Mouse (Mus musculus) intestine, embryonic 14.5 days (tissue): ENCODE measurements at regions not wholly inside any gene's neighbourhood (a gene's known extent, or its start where the extent isn't known, plus 50 kb on each side); places are given as distances from the start of the nearest gene placed in this dataset.
A peak's percentile ranks its signal among the peaks of the same experiment; 100 is the strongest.

Experiments
- ATAC-seq: fragments of 200-750 bp; cut with Nextera tagmentation; replicated peaks from 2 replicates; pipeline ENCODE4 v1.8.0; 2017; ENCODE audit warnings: low read depth, moderate number of reproducible peaks, moderate TSS enrichment, moderate library complexity; ENCODE audit not compliant: low FRiP score, low TSS enrichment
- DNase-seq: peaks from one replicate; pipeline ENCODE4 v3.0.0-alpha.2; 2018; ENCODE audit warnings: low spot score
- H3K27ac ChIP-seq: fragments of 300-500 bp; sonication (generic); 2 replicates; pipeline ENCODE4 v1.5.1; 2014; ENCODE audit warnings: low read depth, mild to moderate bottlenecking, control low read depth
- H3K27me3 ChIP-seq: fragments of 300-500 bp; sonication (generic); replicated peaks from 2 replicates; pipeline ENCODE4 v1.6.1; 2014; ENCODE audit warnings: low read length, control low read depth; ENCODE audit not compliant: control insufficient read depth, insufficient read depth
- H3K36me3 ChIP-seq: fragments of 300-500 bp; sonication (generic); 2 replicates; pipeline ENCODE4 v1.6.1; 2014; ENCODE audit warnings: low read length, control low read depth; ENCODE audit not compliant: control insufficient read depth, insufficient read depth
- H3K4me1 ChIP-seq: fragments of 300-500 bp; sonication (generic); replicated peaks from 2 replicates; pipeline ENCODE4 v1.6.1; 2014; ENCODE audit warnings: low read length, control low read depth, mixed read lengths; ENCODE audit not compliant: control insufficient read depth, insufficient read depth
- H3K4me2 ChIP-seq: fragments of 300-500 bp; sonication (generic); 2 replicates; pipeline ENCODE4 v1.6.1; 2014; ENCODE audit warnings: low read length
- H3K4me3 ChIP-seq: fragments of 300-500 bp; sonication (generic); 2 replicates; pipeline ENCODE4 v1.5.1; 2014; ENCODE audit warnings: low read depth, low read length, control low read depth, mixed read lengths
- H3K9ac ChIP-seq: fragments of 300-500 bp; sonication (generic); 2 replicates; pipeline ENCODE4 v1.6.1; 2014; ENCODE audit warnings: mild to moderate bottlenecking, low read length
- H3K9me3 ChIP-seq: fragments of 300-500 bp; sonication (generic); 2 replicates; pipeline ENCODE4 v1.6.1; 2016; ENCODE audit warnings: low read length, control low read depth; ENCODE audit not compliant: control insufficient read depth
- WGBS: fragments of 180-500 bp; shearing (Covaris S2); extraction: QIAGEN DNeasy Blood & Tissue Kit; methylation state at CpG from one replicate; pipeline ENCODE4 v1.1.7; 2014; 5-methylcytosine and 5-hydroxymethylcytosine counted together

- Histone ChIP-seq H3K27ac (no peak overlapping the region), H3K4me3 (no peak overlapping the region), H3K4me1 (no peaks in the 10 kb centered on the region), H3K9me3 (no peaks in the 10 kb centered on the region), H3K36me3 (no peaks in the 10 kb centered on the region), H3K9ac (no peak overlapping the region), H3K4me2 (no peak overlapping the region), H3K27me3 (no peaks in the 10 kb centered on the region)
- ATAC-seq (no peak), DNase-seq (no peak)
- 83% methylated on average over 2 of the region's 2 CpGs for WGBS
Observed at GRCm38 (mm10) chr6:103959002-103959401, 448.6 kb downstream of the Chl1 start.

GRCm38 (mm10) chr6:103967811-103968420 is 457.5 kb downstream of the Chl1 start:
- 0 out of 2 replicates have a peak, but pooled peaks have one; percentile 66 for ATAC-seq
- Histone ChIP-seq H3K36me3 (no peaks in the 10 kb centered on the region), H3K4me1 (no peaks in the 10 kb centered on the region), H3K27ac (no peak overlapping the region), H3K9ac (no peak overlapping the region), H3K4me3 (no peak overlapping the region), H3K4me2 (no peak overlapping the region), H3K9me3 (no peaks in the 10 kb centered on the region), H3K27me3 (no peaks in the 10 kb centered on the region)
- no peak for DNase-seq
- WGBS: 70% methylated on average over 1 of the region's 1 CpGs

GRCm38 (mm10) chr6:103999186-103999585 is 488.8 kb downstream of the Chl1 start:
- ATAC-seq: no peak
- Histone ChIP-seq H3K9me3 (no peaks in the 10 kb centered on the region), H3K27ac (no peak overlapping the region), H3K4me2 (no peak overlapping the region), H3K4me3 (no peak overlapping the region), H3K4me1 (no peaks in the 10 kb centered on the region), H3K27me3 (no peaks in the 10 kb centered on the region), H3K9ac (no peak overlapping the region), H3K36me3 (no peaks in the 10 kb centered on the region)
- WGBS: 86% methylated on average over 1 of the region's 1 CpGs
- DNase-seq: no peak

GRCm38 (mm10) chr6:104028439-104029091 is 464.0 kb upstream of the Cntn6 start:
- H3K27me3 ChIP-seq: no peaks in the 10 kb centered on the region
- no peak overlapping the region for H3K9ac ChIP-seq
- no peaks in the 10 kb centered on the region for H3K4me1 ChIP-seq
- 7% methylated on average over 9 of the region's 9 CpGs for WGBS
- ATAC-seq (no peak; the same call in 1 of the 2 replicates), DNase-seq (peak; percentile 82)
- H3K4me2 ChIP-seq: no peak overlapping the region
- no peaks in the 10 kb centered on the region for H3K9me3 ChIP-seq
- no peaks in the 10 kb centered on the region for H3K36me3 ChIP-seq
- H3K27ac ChIP-seq: no peak overlapping the region
- H3K4me3 ChIP-seq: no peak overlapping the region

- Histone ChIP-seq H3K4me3 (no peak overlapping the region), H3K4me2 (no peak overlapping the region), H3K9me3 (no peaks in the 10 kb centered on the region), H3K36me3 (no peaks in the 10 kb centered on the region), H3K27me3 (no peaks in the 10 kb centered on the region), H3K4me1 (no peaks in the 10 kb centered on the region), H3K27ac (no peak overlapping the region), H3K9ac (no peak overlapping the region)
- ATAC-seq: no peak
- DNase-seq: no peak
Observed at GRCm38 (mm10) chr6:104038853-104039252, 453.7 kb upstream of the Cntn6 start.

GRCm38 (mm10) chr6:104040450-104040849 is 452.1 kb upstream of the Cntn6 start:
- Histone ChIP-seq H3K4me1 (no peaks in the 10 kb centered on the region), H3K27me3 (no peaks in the 10 kb centered on the region), H3K9me3 (no peaks in the 10 kb centered on the region), H3K4me2 (no peak overlapping the region), H3K9ac (no peak overlapping the region), H3K27ac (no peak overlapping the region), H3K36me3 (no peaks in the 10 kb centered on the region), H3K4me3 (no peak overlapping the region)
- DNase-seq (no peak), ATAC-seq (no peak)
- 81% methylated on average over 2 of the region's 2 CpGs for WGBS

- ATAC-seq: no peak
- no peak overlapping the region for H3K4me2 ChIP-seq
- H3K36me3 ChIP-seq: no peaks in the 10 kb centered on the region
- H3K27ac ChIP-seq: no peak overlapping the region
- H3K27me3 ChIP-seq: no peaks in the 10 kb centered on the region
- H3K4me1 ChIP-seq: no peaks in the 10 kb centered on the region
- no peak overlapping the region for H3K9ac ChIP-seq
- no peak overlapping the region for H3K4me3 ChIP-seq
- DNase-seq: no peak
- H3K9me3 ChIP-seq: no peaks in the 10 kb centered on the region
- 93% methylated on average over 1 of the region's 1 CpGs for WGBS
Observed at GRCm38 (mm10) chr6:104055996-104056395, 436.6 kb upstream of the Cntn6 start.

- Histone ChIP-seq H3K9me3 (no peaks in the 10 kb centered on the region), H3K9ac (no peak overlapping the region), H3K27ac (no peak overlapping the region), H3K36me3 (no peaks in the 10 kb centered on the region), H3K4me2 (no peak overlapping the region), H3K4me1 (no peaks in the 10 kb centered on the region), H3K4me3 (no peak overlapping the region), H3K27me3 (no peaks in the 10 kb centered on the region)
- DNase-seq (no peak), ATAC-seq (no peak)
Observed at GRCm38 (mm10) chr6:104061692-104062263, 430.8 kb upstream of the Cntn6 start.

GRCm38 (mm10) chr6:104080581-104080980 is 412.0 kb upstream of the Cntn6 start:
- DNase-seq: no peak
- Histone ChIP-seq H3K9ac (no peak overlapping the region), H3K36me3 (no peaks in the 10 kb centered on the region), H3K27ac (no peak overlapping the region), H3K9me3 (no peaks in the 10 kb centered on the region), H3K27me3 (no peaks in the 10 kb centered on the region), H3K4me1 (no peaks in the 10 kb centered on the region), H3K4me3 (no peak overlapping the region), H3K4me2 (no peak overlapping the region)
- no peak for ATAC-seq
- 87% methylated on average over 3 of the region's 3 CpGs for WGBS
